Mouse (Mus musculus) hindbrain, postnatal 0 days (tissue): ENCODE results near the gene Urb2. TPM values are rescaled to one million over a fixed set of nuclear protein-coding genes. Genes with fewer than 3 reads are reported as not detected.

Experiments used
- ATAC-seq: fragments of 200-750 bp; cut with Nextera tagmentation; 2 replicates; pipeline ENCODE4 v1.8.0; 2017; ENCODE audit warnings: mild to moderate bottlenecking, moderate TSS enrichment, moderate library complexity
- DNase-seq: peaks from one replicate; pipeline ENCODE4 v3.0.0-alpha.2; 2015; ENCODE audit warnings: low spot score
- H3K27ac ChIP-seq: fragments of 300-500 bp; sonication (generic); 2 replicates; pipeline ENCODE4 v1.5.1; 2014; ENCODE audit warnings: mild to moderate bottlenecking
- H3K27me3 ChIP-seq: fragments of 300-500 bp; sonication (generic); 2 replicates; pipeline ENCODE4 v1.6.1; 2014; ENCODE audit warnings: low read length, mixed read lengths; ENCODE audit not compliant: insufficient read depth
- H3K36me3 ChIP-seq: fragments of 300-500 bp; sonication (generic); 2 replicates; pipeline ENCODE4 v1.6.1; 2014; ENCODE audit warnings: low read length, mixed read lengths; ENCODE audit not compliant: insufficient read depth
- H3K4me1 ChIP-seq: fragments of 300-500 bp; sonication (generic); 2 replicates; pipeline ENCODE4 v1.6.1; 2014; ENCODE audit warnings: antibody characterized with exemption, low read length, mixed read lengths; ENCODE audit not compliant: insufficient read depth
- H3K4me2 ChIP-seq: fragments of 300-500 bp; sonication (generic); 2 replicates; pipeline ENCODE4 v1.6.1; 2014; ENCODE audit warnings: low read depth, mild to moderate bottlenecking, low read length, moderate library complexity, mixed read lengths
- H3K4me3 ChIP-seq: fragments of 300-500 bp; sonication (generic); 2 replicates; pipeline ENCODE4 v1.5.1; 2014; ENCODE audit warnings: low read length
- H3K9ac ChIP-seq: fragments of 300-500 bp; sonication (generic); replicated peaks from 2 replicates; pipeline ENCODE4 v1.6.1; 2014; ENCODE audit warnings: mild to moderate bottlenecking, low read length, moderate library complexity, mixed read lengths
- H3K9me3 ChIP-seq: fragments of 300-500 bp; sonication (generic); 2 replicates; pipeline ENCODE4 v1.6.1; 2016; ENCODE audit warnings: low read length, mixed read lengths
- CTCF ChIP-seq: IDR thresholded peaks from 2 replicates; pipeline ENCODE4 v1.5.1; 2016; ENCODE audit warnings: antibody characterized with exemption, control low read depth, low read depth
- WGBS: fragments of 180-500 bp; shearing (Covaris S2); extraction: QIAGEN DNeasy Blood & Tissue Kit; methylation state at CpG from one replicate; pipeline ENCODE4 v1.1.7; 2014; 5-methylcytosine and 5-hydroxymethylcytosine counted together
- polyA plus RNA-seq: library from polyadenylated mRNA; unstranded; fragments of >200 nt; fragmentation: Nextera tagmentation; extraction: Ambion mirVana; gene quantifications from 2 replicates; pipeline ENCODE4 v1.2.1, GENCODE M21; 2015
- total RNA-seq: library from RNA; depleted of rRNA; stranded (reverse); fragments of >200 nt; gene quantifications from 2 replicates; pipeline ENCODE4 v1.2.3, GENCODE M21; 2014

Gene Urb2
- total and polyA plus RNA-seq, 2 experiments from 2014 or later = 1.7 to 13.5 TPM

GRCm38 (mm10) chr8:124052568-124052967 lies 31.3 kb downstream of the Urb2 start:
- H3K36me3 ChIP-seq = peaks cover 4% of the 10 kb centered on the region
- H3K9me3 ChIP-seq = no peaks in the 10 kb centered on the region
- no peak for DNase-seq
- no peaks in the 10 kb centered on the region for H3K4me1 ChIP-seq
- no peak overlapping the region for H3K9ac ChIP-seq
- no peak overlapping the region for H3K4me2 ChIP-seq
- H3K27me3 ChIP-seq = no peaks in the 10 kb centered on the region
- TF ChIP-seq CTCF = no peak
- no peak overlapping the region for H3K27ac ChIP-seq
- ATAC-seq = no peak
- WGBS = 89% methylated on average over 4 of the region's 4 CpGs
- H3K4me3 ChIP-seq = no peak overlapping the region

- H3K4me3 ChIP-seq = no peak overlapping the region
- H3K27me3 ChIP-seq = no peaks in the 10 kb centered on the region
- DNase-seq (no peak), ATAC-seq (no peak)
- no peak overlapping the region for H3K4me2 ChIP-seq
- no peak overlapping the region for H3K9ac ChIP-seq
- WGBS = 81% methylated on average over 11 of the region's 11 CpGs
- no peak for TF ChIP-seq CTCF
- H3K4me1 ChIP-seq = no peaks in the 10 kb centered on the region
- H3K36me3 ChIP-seq = no peaks in the 10 kb centered on the region
- H3K9me3 ChIP-seq = no peaks in the 10 kb centered on the region
- no peak overlapping the region for H3K27ac ChIP-seq
These were observed 35.7 kb downstream of the Urb2 start for GRCm38 (mm10) chr8:124056832-124057655.

GRCm38 (mm10) chr8:124066325-124067058 lies 45.2 kb downstream of the Urb2 start:
- H3K27me3 ChIP-seq = no peaks in the 10 kb centered on the region
- H3K4me1 ChIP-seq = peaks cover 15% of the 10 kb centered on the region
- DNase-seq (no peak), ATAC-seq (no peak)
- peak; percentile 11; the same call in 1 of the 2 replicates for TF ChIP-seq CTCF
- H3K4me2 ChIP-seq = no peak overlapping the region
- H3K27ac ChIP-seq = no peak overlapping the region
- no peak overlapping the region for H3K9ac ChIP-seq
- H3K9me3 ChIP-seq = no peaks in the 10 kb centered on the region
- H3K36me3 ChIP-seq = no peaks in the 10 kb centered on the region
- H3K4me3 ChIP-seq = no peak overlapping the region
- 55% methylated on average over 4 of the region's 4 CpGs for WGBS

GRCm38 (mm10) chr8:124067059-124067750 lies 45.9 kb downstream of the Urb2 start:
- no peak overlapping the region for H3K4me3 ChIP-seq
- no peak overlapping the region for H3K27ac ChIP-seq
- TF ChIP-seq CTCF = no peak
- no peak for DNase-seq
- no peak for ATAC-seq
- H3K9ac ChIP-seq = no peak overlapping the region
- 78% methylated on average over 4 of the region's 4 CpGs for WGBS
- H3K4me2 ChIP-seq = no peak overlapping the region
- peaks cover 15% of the 10 kb centered on the region for H3K4me1 ChIP-seq
- H3K27me3 ChIP-seq = no peaks in the 10 kb centered on the region
- H3K9me3 ChIP-seq = no peaks in the 10 kb centered on the region
- H3K36me3 ChIP-seq = no peaks in the 10 kb centered on the region

DNA sequence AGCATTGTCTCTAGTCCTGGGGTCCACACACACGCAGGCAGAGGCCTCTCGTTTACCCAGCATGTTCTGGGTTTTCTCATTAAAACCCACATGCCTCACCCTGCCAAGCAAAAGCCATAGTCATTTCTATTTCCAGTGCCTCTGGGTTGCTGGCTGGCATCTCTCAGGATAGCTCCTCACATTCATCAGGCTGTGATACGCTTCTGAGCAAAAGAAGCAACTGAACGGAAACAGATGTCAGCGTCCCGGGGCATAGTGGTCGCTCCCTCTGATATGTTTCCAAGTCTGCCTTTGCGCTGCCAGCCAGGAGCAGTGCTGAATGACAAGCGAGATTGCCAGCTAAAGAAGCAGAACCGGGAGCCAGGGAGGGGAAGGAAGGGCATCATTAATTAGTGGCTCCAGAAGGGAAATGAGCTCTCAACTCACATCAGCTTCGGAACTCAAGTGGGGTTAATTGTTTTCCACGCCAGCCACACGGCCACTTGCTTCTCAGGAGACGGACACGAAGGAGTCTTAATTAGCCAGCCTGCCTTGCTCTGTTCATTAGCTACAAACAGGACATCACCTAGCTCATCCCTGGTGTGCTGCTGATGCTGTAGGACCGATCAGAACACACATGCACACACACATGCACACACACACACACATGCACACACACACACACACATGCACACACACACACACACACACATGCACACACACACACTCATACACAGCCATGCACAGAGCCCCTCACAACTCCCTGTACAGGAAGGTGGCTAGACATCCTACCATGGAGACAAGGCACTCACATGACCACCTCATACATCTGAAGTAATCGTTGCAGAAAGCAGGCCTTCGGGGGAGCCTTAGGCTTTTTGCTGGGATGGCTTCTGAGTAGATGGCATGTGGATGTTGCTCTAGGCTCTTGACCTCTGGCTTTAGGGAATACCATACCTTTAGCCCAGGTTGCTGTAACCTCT lies 49.3 kb downstream of the Urb2 start:
- no peaks in the 10 kb centered on the region for H3K27me3 ChIP-seq
- H3K27ac ChIP-seq = peak overlapping the region; percentile 45
- H3K9me3 ChIP-seq = no peaks in the 10 kb centered on the region
- 15% methylated on average over 18 of the region's 18 CpGs for WGBS
- ATAC-seq = peak; percentile 78
- no peak overlapping the region for H3K4me2 ChIP-seq
- H3K36me3 ChIP-seq = no peaks in the 10 kb centered on the region
- H3K4me1 ChIP-seq = peaks cover 15% of the 10 kb centered on the region
- no peak overlapping the region for H3K4me3 ChIP-seq
- peak; percentile 88 for DNase-seq
- TF ChIP-seq CTCF = no peak
- H3K9ac ChIP-seq = no peak overlapping the region; the same call in 1 of the 2 replicates

DNA sequence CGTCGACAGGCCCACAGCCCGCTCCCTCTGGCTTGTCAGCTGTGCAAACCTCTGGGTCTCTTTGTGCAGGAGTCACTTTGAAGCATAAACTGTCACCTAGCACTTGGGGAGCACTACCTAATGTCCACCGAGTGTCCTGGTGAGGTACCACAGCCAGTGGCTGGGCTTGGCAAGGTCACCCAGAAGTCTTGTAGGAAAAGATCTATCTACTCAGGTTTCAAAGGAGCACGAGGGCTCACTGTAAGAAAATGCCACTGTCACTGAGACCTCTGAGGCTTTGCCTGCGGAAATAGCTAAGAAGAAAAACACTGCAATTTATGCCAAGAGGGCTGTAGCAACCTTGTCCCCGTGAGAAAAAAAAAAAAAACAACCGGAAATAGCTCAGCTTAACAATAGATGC lies 54.7 kb downstream of the Urb2 start:
- H3K4me3 ChIP-seq = no peak overlapping the region
- WGBS = 58% methylated on average over 8 of the region's 8 CpGs
- H3K27me3 ChIP-seq = no peaks in the 10 kb centered on the region
- H3K4me2 ChIP-seq = no peak overlapping the region
- DNase-seq (no peak), ATAC-seq (no peak)
- H3K9me3 ChIP-seq = no peaks in the 10 kb centered on the region
- TF ChIP-seq CTCF = no peak
- no peak overlapping the region for H3K9ac ChIP-seq
- H3K4me1 ChIP-seq = peaks cover 5% of the 10 kb centered on the region; the same call in 1 of the 2 replicates
- H3K27ac ChIP-seq = no peak overlapping the region
- H3K36me3 ChIP-seq = no peaks in the 10 kb centered on the region
